Mouse (Mus musculus) ES-Bruce4 (cell line): ENCODE data around the gene Kctd19. TPM values are rescaled to one million over a fixed set of nuclear protein-coding genes. Genes with fewer than 3 reads are reported as not detected.

Experiments used
- H3K27ac ChIP-seq: 2 replicates; pipeline ENCODE4 v1.5.1; 2012; ENCODE audit warnings: low read length, inconsistent platforms; ENCODE audit not compliant: insufficient read depth
- H3K27me3 ChIP-seq: 2 replicates; pipeline ENCODE4 v1.6.1; 2012; ENCODE audit warnings: mild to moderate bottlenecking, low read length, inconsistent platforms; ENCODE audit not compliant: control insufficient read depth, poor library complexity, insufficient read depth, severe bottlenecking
- H3K36me3 ChIP-seq: 2 replicates; pipeline ENCODE4 v1.6.1; 2012; ENCODE audit warnings: inconsistent platforms, mild to moderate bottlenecking, low read length, moderate library complexity; ENCODE audit not compliant: control insufficient read depth, poor library complexity, insufficient read depth, severe bottlenecking
- H3K4me1 ChIP-seq: one replicate; pipeline ENCODE4 v1.8.1; 2011; ENCODE audit warnings: low read length; ENCODE audit not compliant: control insufficient read depth, insufficient read depth
- H3K4me3 ChIP-seq: 2 replicates; pipeline ENCODE4 v1.5.1; 2011; ENCODE audit warnings: low read depth, mild to moderate bottlenecking, low read length
- H3K9ac ChIP-seq: 2 replicates; pipeline ENCODE4 v1.6.1; 2012; ENCODE audit warnings: low read depth, mild to moderate bottlenecking, inconsistent platforms; ENCODE audit not compliant: poor library complexity, severe bottlenecking
- H3K9me3 ChIP-seq: replicated peaks from 2 replicates; pipeline ENCODE4 v1.6.1; 2012; ENCODE audit warnings: mild to moderate bottlenecking, low read length, inconsistent platforms; ENCODE audit not compliant: control insufficient read depth, poor library complexity, insufficient read depth, severe bottlenecking
- CTCF ChIP-seq: IDR thresholded peaks from one replicate; pipeline ENCODE4 v1.8.1; 2011; ENCODE audit warnings: low read depth, low read length
- EP300 ChIP-seq: IDR thresholded peaks from 2 replicates; pipeline ENCODE4 v1.6.1; 2011; ENCODE audit warnings: low read depth, low read length; ENCODE audit not compliant: insufficient read depth
- POLR2A ChIP-seq: IDR thresholded peaks from one replicate; pipeline ENCODE4 v1.8.1; 2011; ENCODE audit warnings: low read length; ENCODE audit not compliant: insufficient read depth
- polyA plus RNA-seq: library from polyadenylated mRNA; stranded (reverse); fragments of >200 nt; gene quantifications from 2 replicates; pipeline ENCODE4 v1.2.4, GENCODE M21; 2011; ENCODE audit warnings: low read depth; ENCODE audit not compliant: missing spikeins, insufficient read depth, insufficient read length

The Kctd19 gene
- polyA plus RNA-seq, 1 experiment: 3.7 TPM

GRCm38 (mm10) chr8:105345061-105345975 is 68.0 kb downstream of the Kctd19 start:
- Histone ChIP-seq H3K4me1 (peaks cover 5% of the 10 kb centered on the region), H3K27me3 (0 out of 2 replicates have a peak, but pooled peaks cover 3% of the 10 kb centered on the region), H3K27ac (no peak overlapping the region; the same call in 1 of the 2 replicates), H3K9ac (no peak overlapping the region), H3K36me3 (no peaks in the 10 kb centered on the region), H3K4me3 (no peak overlapping the region), H3K9me3 (no peaks in the 10 kb centered on the region)
- TF ChIP-seq CTCF (no peak), EP300 (no peak), POLR2A (no peak)

GRCm38 (mm10) chr8:105343791-105344574 is 69.3 kb downstream of the Kctd19 start:
- TF ChIP-seq CTCF (no peak), EP300 (no peak), POLR2A (no peak)
- no peak overlapping the region for H3K9ac ChIP-seq
- no peaks in the 10 kb centered on the region for H3K36me3 ChIP-seq
- H3K27me3 ChIP-seq: no peaks in the 10 kb centered on the region
- H3K4me3 ChIP-seq: no peak overlapping the region
- peaks cover 6% of the 10 kb centered on the region for H3K4me1 ChIP-seq
- no peaks in the 10 kb centered on the region for H3K9me3 ChIP-seq
- H3K27ac ChIP-seq: no peak overlapping the region; the same call in 1 of the 2 replicates

DNA sequence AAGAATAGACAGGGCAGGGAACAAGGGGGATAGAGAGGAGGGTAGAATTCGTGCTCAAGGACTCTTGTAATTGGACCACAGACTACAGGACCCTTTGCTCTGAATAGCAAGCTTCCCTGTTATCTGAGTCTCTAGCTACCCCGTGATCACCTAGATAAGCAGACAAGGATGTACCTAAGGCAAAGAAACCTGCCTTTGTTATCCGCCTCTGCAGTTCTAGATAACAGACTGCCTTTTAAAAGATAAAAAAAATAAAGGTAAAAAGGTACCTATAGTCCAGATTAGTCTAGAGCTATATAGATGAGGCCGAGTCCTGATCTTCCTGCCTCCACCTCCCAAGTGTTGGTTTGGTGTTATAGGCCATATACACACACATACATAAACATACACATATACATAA is 70.5 kb downstream of the Kctd19 start:
- no peaks in the 10 kb centered on the region; the same call in 1 of the 2 replicates for H3K36me3 ChIP-seq
- no peak overlapping the region for H3K27ac ChIP-seq
- no peak overlapping the region for H3K9ac ChIP-seq
- no peaks in the 10 kb centered on the region for H3K9me3 ChIP-seq
- no peak for TF ChIP-seq EP300
- TF ChIP-seq POLR2A: no peak
- H3K4me1 ChIP-seq: peaks cover 6% of the 10 kb centered on the region
- H3K4me3 ChIP-seq: no peak overlapping the region
- H3K27me3 ChIP-seq: no peaks in the 10 kb centered on the region

DNA sequence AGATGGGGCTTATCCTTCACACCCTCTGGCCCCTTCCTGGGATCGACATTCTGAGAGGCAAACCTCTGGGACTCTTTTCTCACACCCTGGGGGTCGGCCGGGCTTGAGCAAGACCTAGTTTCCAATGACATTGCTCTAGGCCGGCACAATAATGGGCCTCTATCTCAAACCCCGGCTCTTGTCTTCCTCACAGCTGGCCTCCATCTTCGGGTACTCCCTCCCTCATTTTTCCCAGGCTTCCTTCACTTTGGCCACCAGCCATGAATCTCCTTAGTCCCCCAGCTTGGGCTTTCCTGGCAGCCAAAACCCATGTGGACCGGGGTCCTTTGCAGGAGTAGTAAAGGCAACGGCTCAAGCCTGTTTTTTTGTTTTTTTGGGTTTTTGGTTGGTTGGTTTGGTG is 71.9 kb downstream of the Kctd19 start:
- no peak overlapping the region for H3K27ac ChIP-seq
- H3K4me1 ChIP-seq: peaks cover 8% of the 10 kb centered on the region
- no peaks in the 10 kb centered on the region for H3K9me3 ChIP-seq
- TF ChIP-seq POLR2A (no peak), EP300 (no peak), CTCF (no peak)
- H3K4me3 ChIP-seq: no peak overlapping the region
- no peaks in the 10 kb centered on the region; the same call in 1 of the 2 replicates for H3K36me3 ChIP-seq
- no peaks in the 10 kb centered on the region for H3K27me3 ChIP-seq
- no peak overlapping the region for H3K9ac ChIP-seq

GRCm38 (mm10) chr8:105339886-105340635 is 73.2 kb downstream of the Kctd19 start:
- TF ChIP-seq POLR2A (no peak), EP300 (no peak), CTCF (no peak)
- no peak overlapping the region for H3K4me3 ChIP-seq
- H3K9ac ChIP-seq: no peak overlapping the region
- no peaks in the 10 kb centered on the region; the same call in 1 of the 2 replicates for H3K36me3 ChIP-seq
- H3K27me3 ChIP-seq: no peaks in the 10 kb centered on the region
- H3K4me1 ChIP-seq: peaks cover 8% of the 10 kb centered on the region
- no peaks in the 10 kb centered on the region for H3K9me3 ChIP-seq
- no peak overlapping the region for H3K27ac ChIP-seq
